Mouse (Mus musculus) Patski (cell line): ENCODE measurements around the gene Ppia. TPM values are rescaled to one million over a fixed set of nuclear protein-coding genes. Genes with fewer than 3 reads are reported as not detected.

Experiments
- ATAC-seq: fragments of 100-300 bp; one replicate; pipeline ENCODE4 v1.8.0; 2021
- CTCF ChIA-PET: fragments of 350-600 bp; sonication (Branson Sonifier 250); formaldehyde crosslinking; loops from one replicate; lab custom pipeline; 2022; ENCODE audit warnings: inconsistent platforms; lab: Charles Lee
- POLR2A ChIA-PET: fragments of 350-600 bp; sonication (Branson Sonifier 250); formaldehyde crosslinking; loops from one replicate; lab custom pipeline; 2022; ENCODE audit warnings: antibody characterized with exemption, inconsistent platforms; lab: Charles Lee
- DNase-seq: peaks from one replicate; pipeline ENCODE4 v3.0.0-alpha.2; 2011; ENCODE audit warnings: low read depth, low spot score
- H3K27me3 ChIP-seq: fragments of 371-371 bp; one replicate; pipeline ENCODE4 v1.5.1; 2021
- CTCF ChIP-seq: fragments of 100-300 bp; IDR thresholded peaks from one replicate; pipeline ENCODE4 v1.5.1; 2021
- in situ Hi-C: fragments of 300-500 bp; cut with MboI; formaldehyde crosslinking; loops from 3 replicates; pipeline ENCODE4 v1.11.1; 2018; ENCODE audit warnings: low pct_unique_long_range_greater_than_20kb, mixed read lengths
- polyA plus RNA-seq: library from polyadenylated mRNA; unstranded; gene quantifications from one replicate; pipeline ENCODE4 v1.2.3, GENCODE M21; 2021

The Ppia gene
- polyA plus RNA-seq, 1 experiment from 2014 or later: 3,491 TPM

DNA sequence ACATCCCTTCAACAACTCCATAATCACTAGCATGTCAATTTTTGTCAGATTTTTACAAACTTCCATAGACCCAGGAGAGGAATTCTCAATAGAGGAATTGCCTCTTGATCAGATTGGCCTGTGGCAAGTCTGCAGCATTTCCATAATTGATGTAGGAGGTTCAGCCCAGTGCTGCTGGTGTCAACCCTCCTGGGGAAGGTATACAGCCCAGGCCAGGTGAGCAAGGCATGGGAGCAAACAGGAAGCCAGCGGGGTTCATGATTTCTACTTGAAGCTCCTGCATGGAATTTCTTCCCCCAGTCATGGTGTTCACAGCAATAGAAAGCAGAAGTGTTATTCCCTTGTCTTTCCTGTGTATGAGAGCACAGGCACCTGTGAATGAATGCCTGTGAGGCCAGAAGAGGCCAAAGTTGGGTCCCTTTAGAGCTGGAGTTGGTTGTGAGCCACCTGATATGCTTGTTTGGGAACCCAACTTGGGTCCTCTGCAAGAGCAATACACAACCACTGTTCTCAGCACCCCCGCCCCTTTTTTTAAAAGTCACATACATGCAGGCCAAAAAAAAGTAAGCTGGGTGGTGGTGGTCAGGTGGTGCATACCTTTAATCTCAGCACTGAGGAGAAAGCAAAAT, 5.6 kb downstream of the Ppia start:
- no peak for TF ChIP-seq CTCF
- POLR2A ChIA-PET: interaction anchor here (1.3 kb wide), 2 partner anchors 13 to 108 kb away, joined by 3 to 4 read pairs; no protein-coding TSS in a partner anchor
- ATAC-seq (no peak), DNase-seq (no peak)
- no peaks in the 10 kb centered on the region for H3K27me3 ChIP-seq
- CTCF ChIA-PET: interaction anchor here (0.8 to 5.4 kb wide), 3 partner anchors 11 to 22 kb away, joined by 3 to 28 read pairs (median 11); no protein-coding TSS in a partner anchor
- in situ Hi-C loops: no loop called here

GRCm38 (mm10) chr11:6430186-6430585, 14.9 kb downstream of the Ppia start:
- POLR2A ChIA-PET: interaction anchor here (1.2 kb wide), 1 partner anchor 40 kb away, joined by 5 read pairs; no protein-coding TSS in a partner anchor
- ATAC-seq (no peak), DNase-seq (no peak)
- no peaks in the 10 kb centered on the region for H3K27me3 ChIP-seq
- no peak for TF ChIP-seq CTCF
- CTCF ChIA-PET: interaction anchor here (0.8 to 5.8 kb wide), 4 partner anchors 11 to 139 kb away, joined by 3 to 28 read pairs (median 3); no protein-coding TSS in a partner anchor
- in situ Hi-C loops: no loop called here

DNA sequence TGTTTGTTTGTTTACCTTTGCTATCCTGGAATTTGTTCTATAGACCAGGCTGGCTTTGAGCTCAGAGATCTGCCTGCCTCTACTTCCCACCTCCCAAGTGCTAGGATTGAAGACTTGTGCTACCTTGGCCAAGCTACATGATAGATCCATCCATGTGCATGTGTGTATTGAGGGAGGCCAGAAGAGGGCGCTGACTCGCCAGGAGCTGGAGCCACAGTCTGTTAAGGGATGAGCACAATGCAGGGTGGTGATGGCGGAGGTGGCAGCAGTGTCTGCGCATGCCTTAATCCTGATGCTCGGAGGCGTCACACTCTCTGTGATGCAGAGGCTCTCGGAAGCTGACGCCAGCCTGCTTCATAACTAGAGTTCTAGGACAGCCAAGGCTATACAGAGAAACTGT, 21.2 kb downstream of the Ppia start:
- ATAC-seq (peak; percentile 74), DNase-seq (no peak)
- in situ Hi-C loops: no loop called here
- H3K27me3 ChIP-seq: no peaks in the 10 kb centered on the region
- ChIA-PET POLR2A (interaction anchor here (0.6 kb wide), 1 partner anchor 13 kb away, joined by 4 read pairs; no protein-coding TSS in a partner anchor), CTCF (interaction anchor here (0.8 to 2.3 kb wide), 12 partner anchors 9 to 152 kb away, joined by 3 to 14 read pairs (median 5); partner anchors contain the start of gene Purb)
- peak; percentile 81 for TF ChIP-seq CTCF

DNA sequence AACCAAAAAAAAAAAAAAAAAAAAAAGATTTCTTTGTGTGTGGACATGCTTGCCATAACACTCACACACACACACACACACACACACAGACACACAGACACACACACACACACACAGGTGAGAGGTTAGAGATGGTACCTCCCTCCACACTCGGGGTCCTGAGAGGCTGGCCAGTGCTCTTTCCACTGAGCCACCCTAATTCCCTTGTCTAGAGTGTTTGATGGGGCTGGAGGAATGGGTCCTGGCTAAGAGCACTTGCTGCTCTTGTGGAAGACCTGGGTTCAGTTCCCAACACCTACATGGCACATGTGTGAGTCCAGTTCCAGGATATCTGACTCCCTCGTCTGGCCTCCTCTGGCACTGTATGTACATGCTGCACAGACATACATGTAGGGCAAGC, 22.4 kb downstream of the Ppia start:
- no peak for ATAC-seq
- CTCF ChIA-PET: interaction anchor here (1.3 to 2.3 kb wide), 3 partner anchors 10 to 91 kb away, joined by 5 to 11 read pairs (median 8); no protein-coding TSS in a partner anchor
- no peak for DNase-seq
- in situ Hi-C loops: no loop called here
- H3K27me3 ChIP-seq: no peaks in the 10 kb centered on the region
- TF ChIP-seq CTCF: no peak
- POLR2A ChIA-PET: no interaction called here

DNA sequence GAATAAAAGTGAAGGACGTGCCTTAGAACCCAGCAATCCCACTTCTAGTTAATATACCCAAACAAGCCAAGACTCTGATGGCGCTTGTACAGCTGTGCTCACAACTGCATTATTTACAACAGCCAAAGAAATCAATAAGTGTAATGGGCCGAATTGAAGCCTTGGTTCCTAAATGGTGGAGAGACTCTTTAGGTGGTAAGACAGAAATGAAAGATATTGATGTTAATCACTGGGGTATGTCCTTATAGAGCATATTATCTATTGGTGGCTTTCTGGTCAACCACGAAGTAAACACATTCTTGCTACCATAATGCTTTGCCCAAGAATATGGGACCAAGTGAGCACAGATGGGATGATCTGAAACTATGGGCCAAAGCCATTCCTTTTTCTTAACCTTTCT, 24.9 kb downstream of the Ppia start:
- no peak for DNase-seq
- TF ChIP-seq CTCF: no peak
- CTCF ChIA-PET: no interaction called here
- no peaks in the 10 kb centered on the region for H3K27me3 ChIP-seq
- in situ Hi-C loops: no loop called here
- ATAC-seq: no peak
- POLR2A ChIA-PET: no interaction called here

GRCm38 (mm10) chr11:6442566-6442965, 27.3 kb downstream of the Ppia start:
- no peak for TF ChIP-seq CTCF
- CTCF ChIA-PET: interaction anchor here (0.7 to 1.0 kb wide), 2 partner anchors 19 to 22 kb away, joined by 3 read pairs; no protein-coding TSS in a partner anchor
- DNase-seq (no peak), ATAC-seq (no peak)
- POLR2A ChIA-PET: interaction anchor here (1.0 kb wide), 1 partner anchor 86 kb away, joined by 3 read pairs; no protein-coding TSS in a partner anchor
- no peaks in the 10 kb centered on the region for H3K27me3 ChIP-seq
- in situ Hi-C loops: no loop called here

- in situ Hi-C loops: no loop called here
- TF ChIP-seq CTCF: no peak
- DNase-seq (no peak), ATAC-seq (no peak)
- H3K27me3 ChIP-seq: no peaks in the 10 kb centered on the region
- POLR2A ChIA-PET: interaction anchor here (1.0 to 1.1 kb wide), 3 partner anchors 26 to 86 kb away, joined by 3 to 10 read pairs (median 4); no protein-coding TSS in a partner anchor
- CTCF ChIA-PET: interaction anchor here (0.7 to 1.0 kb wide), 3 partner anchors 12 to 23 kb away, joined by 3 read pairs; no protein-coding TSS in a partner anchor
Observed at GRCm38 (mm10) chr11:6443102-6443501, 27.9 kb downstream of the Ppia start.

DNA sequence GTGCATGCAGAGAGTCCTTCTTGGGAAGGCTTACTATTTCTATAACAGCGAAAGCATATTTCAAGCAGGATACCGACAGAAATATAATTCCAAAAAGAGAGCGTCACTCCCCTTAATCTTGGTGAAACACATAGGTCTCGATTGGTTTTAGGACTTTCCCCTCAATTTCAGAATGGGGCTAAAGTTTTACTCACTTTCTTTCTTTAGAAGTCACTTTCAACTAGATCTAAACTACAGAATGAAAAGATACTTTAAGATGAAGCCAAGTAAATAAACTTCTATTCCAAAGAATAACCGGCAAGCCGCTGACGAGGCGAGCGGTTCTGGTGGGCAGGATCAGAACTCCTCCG, 28.5 kb downstream of the Ppia start:
- POLR2A ChIA-PET: interaction anchor here (1.0 to 1.1 kb wide), 3 partner anchors 26 to 85 kb away, joined by 3 to 10 read pairs (median 4); no protein-coding TSS in a partner anchor
- CTCF ChIA-PET: interaction anchor here (0.9 to 1.0 kb wide), 2 partner anchors 13 to 20 kb away, joined by 3 read pairs; no protein-coding TSS in a partner anchor
- no peak for TF ChIP-seq CTCF
- DNase-seq (no peak), ATAC-seq (no peak)
- in situ Hi-C loops: no loop called here
- no peaks in the 10 kb centered on the region for H3K27me3 ChIP-seq

DNA sequence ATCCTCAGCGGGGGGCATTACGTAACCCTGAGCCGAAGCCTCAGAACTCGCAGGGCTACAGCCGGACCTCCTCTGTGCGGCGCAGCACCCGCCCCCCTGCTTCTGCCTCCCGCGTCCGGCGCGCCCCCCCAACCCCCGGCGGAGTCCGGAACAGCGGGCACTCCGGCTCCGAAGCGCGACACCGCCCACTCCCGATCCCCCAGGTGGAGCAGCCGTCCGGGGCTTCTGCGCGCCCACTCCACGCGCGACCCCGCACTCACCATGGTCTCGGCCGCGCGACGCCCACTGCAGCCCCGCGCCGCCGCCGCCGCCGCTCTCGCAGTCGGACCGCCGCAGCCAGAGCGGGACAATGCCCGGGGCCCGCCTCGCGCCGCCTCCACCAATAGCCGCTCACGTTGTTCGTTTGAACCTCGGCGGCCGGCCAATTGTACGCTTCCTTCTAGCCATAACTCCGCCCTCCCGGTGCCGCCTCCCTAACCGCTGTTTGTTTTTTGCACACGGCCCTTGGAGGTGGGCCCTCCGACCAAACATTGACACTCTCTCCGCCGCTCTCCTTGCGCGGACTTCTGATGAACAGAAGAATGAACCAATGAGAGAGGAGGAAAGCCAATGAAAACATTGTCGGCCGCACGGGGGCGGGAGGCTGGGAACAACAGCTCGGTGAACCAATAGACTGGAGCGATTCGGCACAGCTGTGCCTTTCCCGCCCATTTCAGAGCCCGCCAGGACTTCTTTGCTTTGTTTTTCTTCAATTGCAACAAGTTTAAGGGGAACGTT, 29.0 kb downstream of the Ppia start, which contains the start of gene H2afv:
TSS of gene H2afv (minus strand) at position 367 of the 777 bp plus-strand sequence.
- CTCF ChIA-PET: interaction anchor here (0.7 to 1.2 kb wide), 5 partner anchors 8 to 21 kb away, joined by 3 to 5 read pairs (median 3); no protein-coding TSS in a partner anchor
- in situ Hi-C loops: no loop called here
- peak; percentile 97 for DNase-seq
- no peaks in the 10 kb centered on the region for H3K27me3 ChIP-seq
- POLR2A ChIA-PET: interaction anchor here (1.0 to 1.1 kb wide), 2 partner anchors 26 to 27 kb away, joined by 4 read pairs; no protein-coding TSS in a partner anchor
- peak; percentile 29 for TF ChIP-seq CTCF
- peak; percentile 96 for ATAC-seq

DNA sequence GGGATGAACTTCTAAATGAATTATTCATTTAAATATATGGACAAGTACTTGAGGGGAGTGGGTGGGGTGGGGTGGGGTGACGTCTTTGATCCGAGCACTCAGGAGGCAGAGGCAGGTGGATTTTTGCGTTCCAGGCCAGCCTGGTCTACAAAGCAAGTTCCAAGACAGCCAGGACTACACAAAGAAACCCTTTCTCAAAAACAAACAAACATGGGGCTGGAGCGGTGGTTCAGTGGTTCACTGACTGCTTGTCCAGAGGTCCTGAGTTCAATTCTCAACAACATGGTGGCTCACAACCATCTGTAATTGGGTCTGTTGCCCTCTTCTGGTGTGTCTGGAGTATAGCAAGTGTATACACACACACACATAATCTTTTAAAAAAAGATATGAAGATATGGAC, 30.2 kb downstream of the Ppia start:
- in situ Hi-C loops: no loop called here
- POLR2A ChIA-PET: interaction anchor here (1.0 kb wide), 1 partner anchor 28 kb away, joined by 4 read pairs; no protein-coding TSS in a partner anchor
- no peak for ATAC-seq

More for the DNA sequence above, 30.2 kb downstream of the Ppia start:
- CTCF ChIA-PET: interaction anchor here (1.1 to 1.2 kb wide), 2 partner anchors 9 to 13 kb away, joined by 4 to 5 read pairs; no protein-coding TSS in a partner anchor
- DNase-seq: no peak
- no peak for TF ChIP-seq CTCF
- H3K27me3 ChIP-seq: no peaks in the 10 kb centered on the region
